Mouse (Mus musculus) midbrain, embryonic 12.5 days (tissue): ENCODE data around the gene Muc5ac. TPM values are rescaled to one million over a fixed set of nuclear protein-coding genes. Genes with fewer than 3 reads are reported as not detected.

Source experiments
- ATAC-seq: fragments of 200-750 bp; cut with Nextera tagmentation; 2 replicates; pipeline ENCODE4 v1.8.0; 2017; ENCODE audit warnings: low read depth, moderate TSS enrichment, moderate library complexity; ENCODE audit not compliant: low FRiP score
- H3K27ac ChIP-seq: fragments of 300-500 bp; sonication (generic); replicated peaks from 2 replicates; pipeline ENCODE4 v1.5.1; 2016; ENCODE audit warnings: mild to moderate bottlenecking
- H3K27me3 ChIP-seq: fragments of 300-500 bp; sonication (generic); 2 replicates; pipeline ENCODE4 v1.6.1; 2016; ENCODE audit warnings: mild to moderate bottlenecking
- H3K36me3 ChIP-seq: fragments of 300-500 bp; sonication (generic); 2 replicates; pipeline ENCODE4 v1.6.1; 2016
- H3K4me1 ChIP-seq: fragments of 300-500 bp; sonication (generic); 2 replicates; pipeline ENCODE4 v1.6.1; 2016
- H3K4me2 ChIP-seq: fragments of 300-500 bp; sonication (generic); replicated peaks from 2 replicates; pipeline ENCODE4 v1.6.1; 2016; ENCODE audit warnings: mild to moderate bottlenecking, moderate library complexity
- H3K4me3 ChIP-seq: fragments of 300-500 bp; sonication (generic); 2 replicates; pipeline ENCODE4 v1.5.1; 2016; ENCODE audit warnings: mild to moderate bottlenecking
- H3K9ac ChIP-seq: fragments of 300-500 bp; sonication (generic); replicated peaks from 2 replicates; pipeline ENCODE4 v1.6.1; 2016; ENCODE audit warnings: mild to moderate bottlenecking, moderate library complexity
- H3K9me3 ChIP-seq: fragments of 300-500 bp; sonication (generic); 2 replicates; pipeline ENCODE4 v1.6.1; 2016; ENCODE audit warnings: mild to moderate bottlenecking
- WGBS: fragments of 180-500 bp; shearing (Covaris S2); methylation state at CpG from one replicate; pipeline ENCODE4 v1.1.7; 2016; 5-methylcytosine and 5-hydroxymethylcytosine counted together
- polyA plus RNA-seq: library from polyadenylated mRNA; unstranded; fragments of >200 nt; fragmentation: Nextera tagmentation; extraction: Ambion mirVana; gene quantifications from 2 replicates; pipeline ENCODE4 v1.2.1, GENCODE M21; 2016

The Muc5ac gene
- polyA plus RNA-seq, 1 experiment from 2014 or later = not detected

DNA sequence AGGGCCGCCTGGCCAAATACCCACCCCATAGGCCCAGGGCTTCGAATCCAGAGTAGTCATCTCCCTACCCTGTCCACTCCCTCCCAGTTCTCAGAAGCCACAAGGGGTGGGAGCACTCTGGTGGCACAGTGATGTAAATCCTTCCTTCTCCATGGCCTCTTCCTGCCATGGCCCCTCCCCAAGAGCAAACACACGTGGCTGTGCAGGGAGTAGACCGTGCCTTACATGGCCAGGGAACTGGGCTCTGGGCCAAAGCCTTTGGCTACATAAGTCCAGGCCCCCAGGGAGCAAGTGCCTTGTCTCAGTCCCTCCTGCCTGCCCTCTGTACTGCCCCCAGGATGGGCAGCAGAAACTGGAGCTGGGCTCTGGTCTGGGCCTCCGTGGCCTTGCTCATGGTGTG, 50.0 kb downstream of the Muc5ac start, which contains the start of gene Muc5b:
Gene Muc5b (plus strand): TSS at position 292 of the 400 bp plus-strand sequence.
- no peaks in the 10 kb centered on the region for H3K27me3 ChIP-seq
- WGBS = 68% methylated on average over 5 of the region's 5 CpGs
- H3K36me3 ChIP-seq = no peaks in the 10 kb centered on the region
- H3K4me3 ChIP-seq = no peak within 1 kb of the TSS
- H3K4me1 ChIP-seq = no peaks in the 10 kb centered on the region
- no peak within 1 kb of the TSS for H3K9ac ChIP-seq
- ATAC-seq = no peak
- no peak within 1 kb of the TSS for H3K27ac ChIP-seq
- H3K9me3 ChIP-seq = no peaks in the 10 kb centered on the region
- H3K4me2 ChIP-seq = no peak within 1 kb of the TSS

- 84% methylated on average over 10 of the region's 10 CpGs for WGBS
- H3K4me2 ChIP-seq = no peak overlapping the region
- no peaks in the 10 kb centered on the region for H3K27me3 ChIP-seq
- no peak overlapping the region for H3K9ac ChIP-seq
- H3K9me3 ChIP-seq = no peaks in the 10 kb centered on the region
- no peak overlapping the region for H3K4me3 ChIP-seq
- no peaks in the 10 kb centered on the region for H3K36me3 ChIP-seq
- H3K27ac ChIP-seq = no peak overlapping the region
- no peak for ATAC-seq
- no peaks in the 10 kb centered on the region for H3K4me1 ChIP-seq
Measured at GRCm38 (mm10) chr7:141840354-141840753, 51.6 kb downstream of the Muc5ac start.

DNA sequence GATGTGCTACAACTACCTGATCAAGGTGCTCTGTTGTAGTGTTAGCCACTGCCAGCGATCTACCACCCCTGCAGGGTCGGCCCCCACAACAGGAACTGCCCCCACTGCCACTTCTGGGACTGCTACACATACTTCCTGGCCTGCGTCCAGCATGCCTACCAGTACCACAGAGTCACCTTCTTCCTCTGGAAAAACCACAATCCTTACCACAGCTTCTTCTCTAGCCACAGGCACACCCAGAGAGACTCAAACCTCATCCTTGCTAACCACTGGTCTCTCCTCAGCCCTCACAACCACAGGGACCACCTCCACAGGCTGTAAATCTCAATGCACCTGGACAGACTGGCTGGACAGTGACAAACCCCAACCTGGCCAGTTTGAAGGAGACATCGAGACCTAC, 72.3 kb downstream of the Muc5ac start:
- 85% methylated on average over 4 of the region's 4 CpGs for WGBS
- no peak overlapping the region for H3K4me3 ChIP-seq
- no peak overlapping the region for H3K27ac ChIP-seq
- no peaks in the 10 kb centered on the region for H3K9me3 ChIP-seq
- H3K4me1 ChIP-seq = no peaks in the 10 kb centered on the region
- H3K9ac ChIP-seq = no peak overlapping the region
- H3K36me3 ChIP-seq = no peaks in the 10 kb centered on the region
- no peaks in the 10 kb centered on the region for H3K27me3 ChIP-seq
- H3K4me2 ChIP-seq = no peak overlapping the region
- ATAC-seq = no peak

Other genes with a start within 250 kb of the Muc5ac start
- 29.3 and 30.2 TPM in 2 replicates for gene Chid1, start 249.1 kb upstream of the Muc5ac start, polyA plus RNA-seq
- gene Ap2a2, start 226.8 kb upstream of the Muc5ac start, polyA plus RNA-seq = 109 and 113 TPM in 2 replicates
- gene Muc6, start 133.7 kb upstream of the Muc5ac start, polyA plus RNA-seq = 0.08 and 0.15 TPM in 2 replicates
- 0.18 TPM in 1 of 2 replicates, not detected in the other for gene Muc2, start 98.6 kb upstream of the Muc5ac start, polyA plus RNA-seq
- 0.03 and 0.04 TPM in 2 replicates for gene Muc5b, start 50.1 kb downstream of the Muc5ac start, polyA plus RNA-seq
- gene Tollip, start 129.5 kb downstream of the Muc5ac start, polyA plus RNA-seq = 68.0 and 68.2 TPM in 2 replicates
- gene Brsk2, start 160.8 kb downstream of the Muc5ac start, polyA plus RNA-seq = 20.5 and 22.9 TPM in 2 replicates